Mouse (Mus musculus) hindbrain, postnatal 0 days (tissue): ENCODE results near the gene Ctsz. TPM values are rescaled to one million over a fixed set of nuclear protein-coding genes. Genes with fewer than 3 reads are reported as not detected.

Experiments used
- ATAC-seq: fragments of 200-750 bp; cut with Nextera tagmentation; 2 replicates; pipeline ENCODE4 v1.8.0; 2017; ENCODE audit warnings: mild to moderate bottlenecking, moderate TSS enrichment, moderate library complexity
- DNase-seq: peaks from one replicate; pipeline ENCODE4 v3.0.0-alpha.2; 2015; ENCODE audit warnings: low spot score
- H3K27ac ChIP-seq: fragments of 300-500 bp; sonication (generic); 2 replicates; pipeline ENCODE4 v1.5.1; 2014; ENCODE audit warnings: mild to moderate bottlenecking
- H3K27me3 ChIP-seq: fragments of 300-500 bp; sonication (generic); 2 replicates; pipeline ENCODE4 v1.6.1; 2014; ENCODE audit warnings: low read length, mixed read lengths; ENCODE audit not compliant: insufficient read depth
- H3K36me3 ChIP-seq: fragments of 300-500 bp; sonication (generic); 2 replicates; pipeline ENCODE4 v1.6.1; 2014; ENCODE audit warnings: low read length, mixed read lengths; ENCODE audit not compliant: insufficient read depth
- H3K4me1 ChIP-seq: fragments of 300-500 bp; sonication (generic); 2 replicates; pipeline ENCODE4 v1.6.1; 2014; ENCODE audit warnings: antibody characterized with exemption, low read length, mixed read lengths; ENCODE audit not compliant: insufficient read depth
- H3K4me2 ChIP-seq: fragments of 300-500 bp; sonication (generic); 2 replicates; pipeline ENCODE4 v1.6.1; 2014; ENCODE audit warnings: low read depth, mild to moderate bottlenecking, low read length, moderate library complexity, mixed read lengths
- H3K4me3 ChIP-seq: fragments of 300-500 bp; sonication (generic); 2 replicates; pipeline ENCODE4 v1.5.1; 2014; ENCODE audit warnings: low read length
- H3K9ac ChIP-seq: fragments of 300-500 bp; sonication (generic); replicated peaks from 2 replicates; pipeline ENCODE4 v1.6.1; 2014; ENCODE audit warnings: mild to moderate bottlenecking, low read length, moderate library complexity, mixed read lengths
- H3K9me3 ChIP-seq: fragments of 300-500 bp; sonication (generic); 2 replicates; pipeline ENCODE4 v1.6.1; 2016; ENCODE audit warnings: low read length, mixed read lengths
- CTCF ChIP-seq: IDR thresholded peaks from 2 replicates; pipeline ENCODE4 v1.5.1; 2016; ENCODE audit warnings: antibody characterized with exemption, control low read depth, low read depth
- WGBS: fragments of 180-500 bp; shearing (Covaris S2); extraction: QIAGEN DNeasy Blood & Tissue Kit; methylation state at CpG from one replicate; pipeline ENCODE4 v1.1.7; 2014; 5-methylcytosine and 5-hydroxymethylcytosine counted together
- polyA plus RNA-seq: library from polyadenylated mRNA; unstranded; fragments of >200 nt; fragmentation: Nextera tagmentation; extraction: Ambion mirVana; gene quantifications from 2 replicates; pipeline ENCODE4 v1.2.1, GENCODE M21; 2015
- total RNA-seq: library from RNA; depleted of rRNA; stranded (reverse); fragments of >200 nt; gene quantifications from 2 replicates; pipeline ENCODE4 v1.2.3, GENCODE M21; 2014; rRNA removed

The Ctsz gene
- total and polyA plus RNA-seq, 2 experiments from 2014 or later = 66.9 to 72.3 TPM

- ATAC-seq (no peak), DNase-seq (no peak)
- Histone ChIP-seq H3K4me1 (no peaks in the 10 kb centered on the region), H3K4me3 (no peak overlapping the region), H3K9ac (no peak overlapping the region), H3K4me2 (no peak overlapping the region), H3K36me3 (no peaks in the 10 kb centered on the region), H3K27me3 (no peaks in the 10 kb centered on the region), H3K27ac (no peak overlapping the region), H3K9me3 (no peaks in the 10 kb centered on the region)
- 92% methylated on average over 9 of the region's 9 CpGs for WGBS
- TF ChIP-seq CTCF = no peak
Observed at GRCm38 (mm10) chr2:174381021-174381420, 57.8 kb downstream of the Ctsz start.

Other genes starting within 250 kb of the Ctsz start
- 1,738 and 1,782 TPM in 2 replicates for gene Gnas, start 154.7 kb downstream of the Ctsz start, total RNA-seq
- 1,873 and 1,902 TPM in 2 replicates for gene Gnas, start 154.7 kb downstream of the Ctsz start, polyA plus RNA-seq
- not detected in 2 replicates for gene Gm20721, start 92.3 kb downstream of the Ctsz start, total RNA-seq
- 13.4 and 19.4 TPM in 2 replicates for gene Gm20721, start 92.3 kb downstream of the Ctsz start, polyA plus RNA-seq
- 53.4 and 72.6 TPM in 2 replicates for gene Nelfcd, start 23.2 kb downstream of the Ctsz start, total RNA-seq
- gene Nelfcd, start 23.2 kb downstream of the Ctsz start, polyA plus RNA-seq = 93.8 and 94.4 TPM in 2 replicates
- 1.0 TPM in 1 of 2 replicates, not detected in the other for gene Tubb1, start 11.7 kb upstream of the Ctsz start, total RNA-seq
- 0.13 TPM in 1 of 2 replicates, not detected in the other for gene Tubb1, start 11.7 kb upstream of the Ctsz start, polyA plus RNA-seq
- 397 and 488 TPM in 2 replicates for gene Atp5e, start 25.1 kb upstream of the Ctsz start, total RNA-seq
- gene Atp5e, start 25.1 kb upstream of the Ctsz start, polyA plus RNA-seq = 925 and 953 TPM in 2 replicates
- 50.0 and 50.9 TPM in 2 replicates for gene Prelid3b, start 34.0 kb upstream of the Ctsz start, total RNA-seq
- gene Prelid3b, start 34.0 kb upstream of the Ctsz start, polyA plus RNA-seq = 90.5 and 91.9 TPM in 2 replicates
- gene Zfp831, start 204.5 kb upstream of the Ctsz start, total RNA-seq = 0.05 TPM in 1 of 2 replicates, not detected in the other
- gene Zfp831, start 204.5 kb upstream of the Ctsz start, polyA plus RNA-seq = not detected in 2 replicates